Mouse (Mus musculus) kidney, adult 2 months (tissue): ENCODE data around the gene 1810055G02Rik. TPM values are rescaled to one million over a fixed set of nuclear protein-coding genes. Genes with fewer than 3 reads are reported as not detected.
A peak's percentile ranks its signal among the peaks of the same experiment; 100 is the strongest.

Experiments
- DNase-seq: peaks from one replicate; pipeline ENCODE4 v3.0.0; 2021
- H3K27ac ChIP-seq: fragments of 200-500 bp; 2 replicates; pipeline ENCODE4 v1.5.1; 2012; ENCODE audit warnings: low read depth, low read length, control low read depth, inconsistent platforms; ENCODE audit not compliant: insufficient read depth
- H3K27me3 ChIP-seq: fragments of 200-500 bp; replicated peaks from 2 replicates; pipeline ENCODE4 v1.6.1; 2012; ENCODE audit warnings: mild to moderate bottlenecking, moderate library complexity, low read length, inconsistent platforms; ENCODE audit not compliant: control insufficient read depth, insufficient read depth
- H3K36me3 ChIP-seq: fragments of 200-500 bp; 2 replicates; pipeline ENCODE4 v1.6.1; 2012; ENCODE audit warnings: mild to moderate bottlenecking, moderate library complexity, low read length, inconsistent platforms; ENCODE audit not compliant: control insufficient read depth, insufficient read depth
- H3K4me1 ChIP-seq: fragments of 200-500 bp; 2 replicates; pipeline ENCODE4 v1.6.1; 2011; ENCODE audit warnings: low read length; ENCODE audit not compliant: control insufficient read depth, insufficient read depth
- H3K4me3 ChIP-seq: fragments of 200-500 bp; 2 replicates; pipeline ENCODE4 v1.5.1; 2011; ENCODE audit warnings: mild to moderate bottlenecking, low read depth, low read length, control low read depth; ENCODE audit not compliant: insufficient read depth
- CTCF ChIP-seq: fragments of 200-500 bp; conservative IDR thresholded peaks from 2 replicates; pipeline ENCODE4 v1.5.1; 2011; ENCODE audit warnings: low read depth, mild to moderate bottlenecking, control low read depth, low read length, moderate library complexity, mixed read lengths; ENCODE audit not compliant: insufficient read depth, insufficient read length
- POLR2A ChIP-seq: fragments of 200-500 bp; IDR thresholded peaks from one replicate; pipeline ENCODE4 v1.6.1; 2011; ENCODE audit warnings: low read depth, low read length, control low read depth
- WGBS: fragments of 180-500 bp; shearing (Covaris S2); methylation state at CpG from one replicate; pipeline ENCODE4 v1.1.7; 2018; 5-methylcytosine and 5-hydroxymethylcytosine counted together
- polyA plus RNA-seq: library from polyadenylated mRNA; depleted of rRNA; stranded (reverse); fragments of >200 nt; gene quantifications from 2 replicates; pipeline ENCODE4 v1.2.3, GENCODE M21; 2012; rRNA removed

The 1810055G02Rik gene
- polyA plus RNA-seq, result 18.8 and 23.3 TPM in 2 replicates

DNA sequence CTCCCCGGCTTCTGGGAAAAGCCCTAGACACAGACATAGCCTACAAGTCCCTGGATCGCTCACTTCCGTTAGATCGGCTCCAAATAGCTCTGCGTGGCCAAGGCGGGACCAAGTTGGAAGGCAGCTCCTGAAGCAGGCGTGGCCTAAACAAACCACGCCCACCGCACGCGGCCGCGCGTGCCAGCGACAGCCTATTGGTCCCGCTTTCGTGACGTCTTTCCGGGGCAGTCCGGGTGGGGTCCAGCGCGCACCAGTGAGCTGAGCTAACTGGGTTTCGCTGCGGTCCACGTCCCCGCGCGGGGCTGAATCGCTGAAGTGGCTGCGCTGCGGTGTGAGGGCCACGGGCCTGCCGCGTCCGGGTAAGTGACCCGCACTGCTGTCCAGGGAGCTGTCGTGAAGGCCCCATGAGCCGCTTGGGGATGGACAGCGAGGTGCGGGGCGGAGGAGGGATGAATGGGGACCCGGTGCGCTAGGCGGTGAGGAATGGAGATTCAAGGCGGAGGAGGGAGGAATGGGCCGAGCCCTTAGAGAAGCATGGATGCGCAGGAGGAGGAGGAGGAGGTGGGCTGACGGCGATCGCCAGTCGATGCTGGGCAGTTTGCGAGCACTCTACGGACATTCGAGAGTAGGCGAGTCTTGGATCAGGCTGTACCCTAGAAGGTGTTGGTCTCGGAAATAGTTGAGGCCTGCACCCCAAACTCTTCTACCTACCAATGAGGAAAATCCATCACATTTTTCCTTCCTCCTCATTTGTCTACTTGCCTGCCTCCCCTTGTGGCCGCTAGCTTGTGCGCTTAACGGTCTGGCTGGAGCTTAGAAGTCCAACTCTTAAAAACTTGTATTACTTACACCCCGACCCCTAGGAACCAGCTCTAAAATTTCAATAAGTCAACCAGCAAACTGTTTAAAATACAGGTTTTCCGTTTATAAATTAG, at the start of gene 1810055G02Rik:
TSS of gene 1810055G02Rik (plus strand) at position 216 of the 935 bp plus-strand sequence.
- Histone ChIP-seq H3K4me1 (0 out of 2 replicates have a peak, but pooled peaks cover 3% of the 10 kb centered on the region), H3K27ac (peak within 1 kb of the TSS; percentile 68), H3K4me3 (peak within 1 kb of the TSS; percentile 90), H3K36me3 (no peaks in the 10 kb centered on the region), H3K27me3 (no peaks in the 10 kb centered on the region)
- peak; percentile 99 for DNase-seq
- TF ChIP-seq CTCF, result 0 out of 2 replicates have a peak, but pooled peaks have one; percentile 5
- peak; percentile 41 for TF ChIP-seq POLR2A
- under 1% methylated on average over 61 of the region's 61 CpGs for WGBS

DNA sequence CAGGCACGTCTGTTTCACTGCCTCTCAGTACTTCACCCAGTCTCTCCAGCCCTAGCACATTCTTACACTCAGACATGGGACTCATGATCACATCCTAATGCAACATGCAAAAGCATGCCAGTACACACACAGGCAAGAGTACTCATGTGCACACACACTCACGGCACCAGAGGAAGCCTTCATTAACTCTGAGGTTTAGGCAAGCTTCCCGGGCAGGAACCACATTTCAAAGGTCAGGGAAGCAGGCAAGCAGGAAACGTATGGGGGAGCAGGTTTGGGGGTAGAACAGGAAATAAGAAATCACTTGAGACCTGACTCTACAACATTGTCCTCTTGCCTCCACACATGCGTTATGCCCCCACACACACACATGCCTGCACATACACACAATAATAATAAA, 42.6 kb upstream of the 1810055G02Rik start:
- peak overlapping the region; percentile 30; the same call in 1 of the 2 replicates for H3K27ac ChIP-seq
- WGBS, result 9% methylated on average over 5 of the region's 5 CpGs
- no peaks in the 10 kb centered on the region for H3K36me3 ChIP-seq
- H3K4me1 ChIP-seq, result peaks cover 33% of the 10 kb centered on the region
- no peak overlapping the region for H3K4me3 ChIP-seq
- peak; percentile 78 for DNase-seq
- TF ChIP-seq CTCF (no peak), POLR2A (no peak)
- H3K27me3 ChIP-seq, result no peaks in the 10 kb centered on the region

- H3K27me3 ChIP-seq, result no peaks in the 10 kb centered on the region
- no peak overlapping the region for H3K4me3 ChIP-seq
- no peak for TF ChIP-seq POLR2A
- no peak for TF ChIP-seq CTCF
- peak overlapping the region; percentile 30; the same call in 1 of the 2 replicates for H3K27ac ChIP-seq
- no peaks in the 10 kb centered on the region for H3K36me3 ChIP-seq
- 57% methylated on average over 2 of the region's 2 CpGs for WGBS
- DNase-seq, result peak; percentile 23
- peaks cover 33% of the 10 kb centered on the region for H3K4me1 ChIP-seq
Observed at GRCm38 (mm10) chr19:3666632-3667031, 41.5 kb upstream of the 1810055G02Rik start.

GRCm38 (mm10) chr19:3667155-3667895, 40.8 kb upstream of the 1810055G02Rik start:
- Histone ChIP-seq H3K4me1 (peaks cover 33% of the 10 kb centered on the region), H3K27ac (peak overlapping the region; percentile 19; the same call in 1 of the 2 replicates), H3K27me3 (no peaks in the 10 kb centered on the region), H3K4me3 (no peak overlapping the region), H3K36me3 (no peaks in the 10 kb centered on the region)
- TF ChIP-seq POLR2A, result no peak
- no peak for TF ChIP-seq CTCF
- 50% methylated on average over 6 of the region's 6 CpGs for WGBS
- peak; percentile 74 for DNase-seq

GRCm38 (mm10) chr19:3667979-3668378, 40.1 kb upstream of the 1810055G02Rik start:
- Histone ChIP-seq H3K27me3 (no peaks in the 10 kb centered on the region), H3K4me3 (no peak overlapping the region), H3K27ac (peak overlapping the region; percentile 19; the same call in 1 of the 2 replicates), H3K4me1 (peaks cover 33% of the 10 kb centered on the region), H3K36me3 (no peaks in the 10 kb centered on the region)
- TF ChIP-seq POLR2A (no peak), CTCF (no peak)
- WGBS, result 61% methylated on average over 11 of the region's 11 CpGs
- DNase-seq, result no peak

DNA sequence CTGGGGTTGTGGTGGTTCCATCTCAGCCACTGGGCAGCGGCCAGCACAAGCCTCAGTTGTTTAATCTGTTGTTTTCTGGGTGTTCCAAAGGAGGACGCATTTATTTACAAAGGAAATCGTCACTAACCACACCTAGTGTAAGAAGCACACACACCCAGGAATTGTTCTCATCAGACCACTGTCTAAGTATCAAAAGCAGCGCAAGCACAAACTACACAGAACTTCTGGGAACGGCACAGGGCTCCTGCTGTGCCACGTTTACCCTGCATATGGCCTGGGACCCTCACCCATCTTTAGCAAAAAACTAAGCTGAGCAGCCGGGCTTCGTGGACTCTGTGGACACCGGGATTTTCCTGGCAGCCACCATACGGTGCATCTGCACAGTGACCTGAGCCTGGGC, 39.5 kb upstream of the 1810055G02Rik start:
- Histone ChIP-seq H3K4me1 (peaks cover 33% of the 10 kb centered on the region), H3K4me3 (no peak overlapping the region), H3K27ac (peak overlapping the region; percentile 71), H3K36me3 (no peaks in the 10 kb centered on the region), H3K27me3 (no peaks in the 10 kb centered on the region)
- TF ChIP-seq CTCF (no peak), POLR2A (no peak)
- DNase-seq, result no peak
- 77% methylated on average over 10 of the region's 10 CpGs for WGBS
